Mouse (Mus musculus): ENCODE data around the gene Adora2a.
"Not testable (repeated sequence)": the region's sequence is repeated elsewhere in the genome, so short reads cannot be mapped to it uniquely, and the experiment has no call there.

Gene Adora2a

GRCm38 (mm10) chr10:75316872-75316907 is at the start of gene Adora2a:
Gene Adora2a, plus strand, starts transcription at chr10:75316877.
- DNase-seq (ENCODE audit: low read depth, low spot score), result no peak

DNA sequence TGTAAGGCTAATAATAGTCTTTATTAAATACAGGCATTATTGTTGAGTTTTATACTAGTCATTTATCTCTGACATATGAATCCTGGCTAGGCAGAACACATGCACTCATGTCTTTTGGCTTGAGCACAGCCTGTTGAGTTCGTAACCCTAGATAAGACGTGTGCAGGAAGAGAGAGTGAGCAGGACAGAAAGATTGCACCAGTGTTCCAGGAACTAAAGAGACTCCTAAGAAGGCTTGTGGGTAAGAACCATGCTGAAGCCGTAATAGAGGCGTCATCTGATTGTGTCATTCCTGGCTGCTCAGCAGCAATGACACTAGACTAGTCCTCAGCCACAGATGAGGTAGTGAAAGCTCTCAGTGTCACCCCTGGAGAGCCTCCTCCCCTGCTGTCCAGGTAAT is 43.7 kb upstream of the Adora2a start:
- no peak for DNase-seq (ENCODE audit: low read depth, low spot score)

DNA sequence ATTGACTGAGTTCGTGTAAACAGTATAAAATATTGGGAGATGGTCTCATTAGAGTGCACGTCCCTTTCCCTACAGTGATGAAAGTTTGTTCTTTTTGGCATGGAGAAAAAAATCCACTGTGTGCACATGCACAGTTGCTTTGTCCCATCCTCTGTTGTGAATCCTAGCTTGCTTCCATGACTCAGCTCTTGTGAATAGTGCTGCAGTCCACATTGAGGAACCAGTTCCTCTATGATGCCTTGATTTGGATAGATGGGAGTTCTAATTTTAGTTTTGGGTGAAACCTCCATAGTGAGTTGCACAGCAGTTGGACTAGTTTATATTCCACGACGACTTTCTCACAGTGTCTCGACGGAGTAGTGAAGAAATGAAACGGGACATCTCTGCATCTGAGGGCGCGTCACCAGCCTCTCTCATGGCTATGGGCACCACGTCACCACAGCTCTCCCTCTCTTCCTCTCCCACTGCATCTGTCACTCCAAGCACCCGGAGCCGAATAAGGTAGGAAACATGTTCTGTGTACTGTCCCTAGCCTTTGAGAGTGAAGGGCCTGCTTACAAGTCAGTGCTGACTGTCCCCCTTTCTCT is 40.2 kb upstream of the Adora2a start:
- DNase-seq (ENCODE audit: low read depth, low spot score), result no peak

DNA sequence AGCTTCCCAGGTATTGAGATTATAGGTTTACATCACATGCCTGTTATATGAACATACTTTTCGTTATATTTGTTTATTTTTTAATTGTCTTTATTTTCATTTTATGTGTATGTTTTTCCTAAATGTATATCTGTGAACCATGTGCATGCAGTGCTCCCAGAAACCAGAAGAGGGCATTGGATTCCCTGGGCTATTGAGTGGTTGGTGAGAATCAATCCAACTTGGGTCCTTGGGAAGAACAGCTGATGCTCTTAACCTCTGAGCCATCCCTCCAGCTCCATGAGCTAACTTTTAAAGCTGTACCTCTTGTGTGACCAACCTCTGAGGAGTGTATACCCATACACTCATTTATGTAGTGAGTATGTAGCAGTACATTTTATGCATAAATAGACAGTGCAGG is 39.2 kb upstream of the Adora2a start:
- DNase-seq (ENCODE audit: low read depth, low spot score), result peak; percentile 57

DNA sequence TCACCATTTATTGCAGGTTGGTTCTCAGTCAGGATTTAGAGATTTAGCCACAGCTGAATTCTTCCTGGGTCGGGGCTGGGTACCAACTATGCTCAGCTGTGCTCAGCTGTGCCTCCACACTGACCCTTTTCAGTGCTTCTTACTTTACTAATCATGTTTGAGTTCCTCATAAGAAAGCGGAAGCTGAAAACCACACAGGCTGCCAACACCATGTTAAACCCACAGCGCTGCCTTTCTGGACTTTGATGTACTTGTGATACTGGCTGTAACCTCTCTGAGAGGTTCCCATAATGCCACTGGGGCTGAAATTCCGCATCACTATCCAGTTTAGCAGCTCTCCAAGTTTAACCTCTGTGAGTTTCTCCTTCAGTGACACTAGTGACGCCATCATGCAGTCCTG is 34.0 kb upstream of the Adora2a start:
- DNase-seq (ENCODE audit: low read depth, low spot score), result no peak

DNA sequence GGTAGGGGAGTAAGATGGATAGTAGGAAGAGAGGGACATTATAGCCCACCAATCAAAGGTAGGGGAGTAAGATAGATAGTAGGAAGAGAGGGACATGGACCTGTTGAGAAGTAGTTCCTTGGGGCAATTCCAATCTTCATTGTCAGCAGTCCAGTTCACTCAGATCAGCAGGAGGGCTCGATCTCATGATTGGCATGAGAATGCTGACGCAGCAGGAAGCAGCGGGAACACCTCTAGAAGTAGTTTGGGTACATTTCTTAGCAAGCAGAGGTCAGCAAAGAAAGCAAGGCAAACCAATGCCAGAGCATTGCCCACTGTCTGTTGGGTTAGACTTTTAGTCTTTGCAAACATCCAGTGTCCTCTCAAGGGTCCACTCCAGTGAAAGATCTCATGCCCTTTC is 32.9 kb upstream of the Adora2a start:
- DNase-seq (ENCODE audit: low read depth, low spot score), result no peak

GRCm38 (mm10) chr10:75288579-75288978 is 28.1 kb upstream of the Adora2a start:
- no peak for DNase-seq (ENCODE audit: low read depth, low spot score)

- DNase-seq (ENCODE audit: low read depth, low spot score), result no peak
Measured at GRCm38 (mm10) chr10:75289392-75289791, 27.3 kb upstream of the Adora2a start.

- DNase-seq (ENCODE audit: low read depth, low spot score), result no peak
Measured at GRCm38 (mm10) chr10:75290650-75291049, 26.0 kb upstream of the Adora2a start.

- DNase-seq (ENCODE audit: low read depth, low spot score), result no peak
Measured at GRCm38 (mm10) chr10:75291338-75291737, 25.3 kb upstream of the Adora2a start.

GRCm38 (mm10) chr10:75292206-75292605 is 24.5 kb upstream of the Adora2a start:
- not testable (repeated sequence) for DNase-seq (ENCODE audit: low read depth, low spot score)

DNA sequence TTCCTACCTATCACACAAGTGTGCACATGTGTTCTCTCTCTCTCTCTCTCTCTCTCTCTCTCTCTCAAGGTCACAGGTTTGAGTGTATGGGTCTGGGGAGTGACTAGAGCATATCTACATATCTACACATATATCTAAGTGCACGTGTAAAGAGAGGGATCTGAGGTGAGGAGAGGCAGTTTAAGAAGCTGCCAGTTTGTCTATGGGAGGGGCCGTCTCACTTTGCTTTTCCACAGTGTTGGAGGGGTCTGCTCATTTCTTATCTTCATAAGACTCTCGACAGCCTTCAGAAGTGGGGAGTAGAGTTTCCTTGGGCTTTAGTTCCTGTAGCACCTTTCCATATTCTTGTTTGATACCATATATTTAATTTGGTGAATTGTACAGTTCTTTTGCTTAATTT is 23.4 kb upstream of the Adora2a start:
- DNase-seq (ENCODE audit: low read depth, low spot score), result no peak

DNA sequence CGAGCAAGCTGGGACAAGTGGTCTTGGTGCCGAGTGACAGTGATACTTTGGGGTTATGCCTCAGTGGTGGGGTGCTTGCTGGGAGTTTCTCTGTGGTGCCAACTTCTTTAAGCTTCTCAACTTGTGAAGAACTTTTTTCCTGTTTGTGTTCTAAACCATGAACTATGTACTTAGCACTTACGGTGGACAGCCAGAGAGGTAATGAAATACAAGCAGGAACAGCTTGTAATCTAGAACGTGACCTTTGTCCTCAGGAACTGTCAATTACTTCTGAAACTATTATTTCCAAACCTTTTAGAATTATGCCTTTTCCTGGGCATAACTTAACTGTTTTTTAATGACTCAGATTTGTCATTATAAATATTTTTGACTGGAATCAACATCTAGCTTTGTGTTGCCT is 22.3 kb upstream of the Adora2a start:
- DNase-seq (ENCODE audit: low read depth, low spot score), result no peak

DNA sequence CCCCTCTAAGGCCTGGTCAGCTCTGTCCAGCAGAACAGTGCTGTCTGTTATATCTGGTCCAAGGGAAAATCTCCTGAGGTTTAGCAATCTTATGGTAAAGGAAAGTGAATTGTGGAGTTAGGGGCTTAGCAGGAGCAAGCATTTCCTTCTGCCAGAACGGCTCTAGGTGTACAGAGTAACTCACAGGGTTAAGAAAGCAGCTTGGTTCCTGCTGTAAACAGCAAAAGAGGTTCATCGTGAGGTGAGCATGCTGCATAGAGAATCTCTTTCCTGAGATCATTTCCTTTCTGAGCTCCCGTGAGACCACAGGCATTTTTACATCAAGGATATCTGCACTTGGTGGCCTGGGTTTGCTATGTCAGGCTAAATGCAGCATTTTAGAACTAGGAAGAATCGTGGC is 21.8 kb upstream of the Adora2a start:
- DNase-seq (ENCODE audit: low read depth, low spot score), result no peak

GRCm38 (mm10) chr10:75298608-75299007 is 18.1 kb upstream of the Adora2a start:
- DNase-seq (ENCODE audit: low read depth, low spot score), result no peak

GRCm38 (mm10) chr10:75299785-75300418 is 16.8 kb upstream of the Adora2a start:
- peak; percentile 95 for DNase-seq (ENCODE audit: low read depth, low spot score)

DNA sequence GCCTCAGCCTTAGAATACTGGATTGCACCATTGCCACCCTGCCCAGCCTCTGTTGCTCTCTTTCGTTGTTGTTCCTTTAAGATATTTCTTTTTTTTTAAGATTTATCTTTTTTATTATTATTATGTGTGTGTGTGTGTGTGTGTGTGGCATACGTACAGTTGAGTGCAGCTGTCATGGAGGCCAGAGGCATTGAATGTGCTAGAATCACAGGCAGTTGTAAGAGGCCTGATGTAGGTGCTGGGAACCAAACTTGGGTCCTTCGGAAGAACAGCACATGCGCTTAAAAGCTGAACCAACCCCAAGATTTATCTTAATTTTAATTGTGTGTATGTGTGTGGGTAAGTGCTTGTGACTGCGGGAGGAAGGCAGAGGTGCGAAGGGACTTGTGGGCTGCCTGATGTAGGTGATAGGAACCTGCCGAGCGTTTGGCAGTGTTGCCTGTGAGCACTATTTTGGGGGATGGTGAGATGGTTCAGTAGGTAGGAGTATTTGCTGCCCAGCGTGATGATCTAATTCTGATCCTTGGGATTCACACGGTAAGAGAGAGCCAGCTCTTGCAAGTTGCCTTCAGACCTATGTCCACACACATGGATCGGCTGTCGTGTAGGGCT is 15.4 kb upstream of the Adora2a start:
- no peak for DNase-seq (ENCODE audit: low read depth, low spot score)

DNA sequence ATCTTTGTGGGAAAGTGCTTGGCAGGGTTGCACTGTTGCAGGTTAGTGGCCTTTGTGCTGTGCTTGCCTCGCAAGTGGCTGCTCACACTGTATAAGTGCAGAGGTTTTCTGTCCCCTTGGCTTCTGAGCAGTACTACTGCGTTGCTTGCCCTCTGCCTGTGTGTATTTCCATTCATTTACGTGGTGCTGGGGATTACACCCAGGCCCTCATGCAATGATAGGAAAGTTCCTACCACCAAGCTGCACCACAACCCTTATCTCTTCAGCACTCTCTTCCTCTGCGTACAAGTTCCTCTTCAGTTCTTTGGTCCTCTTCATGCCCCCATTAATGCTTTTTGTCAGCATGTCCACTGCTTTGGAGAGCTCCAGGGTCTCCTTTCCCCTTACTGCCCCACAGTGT is 14.7 kb upstream of the Adora2a start:
- no peak for DNase-seq (ENCODE audit: low read depth, low spot score)

DNA sequence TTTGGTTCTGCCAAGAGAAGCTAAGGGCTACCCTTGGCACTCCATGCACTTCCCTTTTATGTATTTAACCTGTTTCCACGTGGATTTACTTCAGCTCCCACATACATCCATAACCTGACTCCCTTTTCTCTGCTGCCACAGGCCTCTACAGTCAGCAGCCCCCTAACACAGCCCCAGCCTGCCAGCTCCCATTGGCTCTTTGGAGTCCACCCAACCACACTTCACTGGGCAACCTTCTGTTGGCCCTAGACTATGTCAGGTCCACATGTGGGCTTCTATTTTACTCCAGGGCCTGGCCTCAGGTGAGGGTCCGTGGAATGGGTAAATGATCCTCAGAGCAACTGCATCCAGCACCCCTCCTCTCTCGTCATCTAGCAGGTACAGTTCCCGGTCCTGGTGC is 14.1 kb upstream of the Adora2a start:
- no peak for DNase-seq (ENCODE audit: low read depth, low spot score)

DNA sequence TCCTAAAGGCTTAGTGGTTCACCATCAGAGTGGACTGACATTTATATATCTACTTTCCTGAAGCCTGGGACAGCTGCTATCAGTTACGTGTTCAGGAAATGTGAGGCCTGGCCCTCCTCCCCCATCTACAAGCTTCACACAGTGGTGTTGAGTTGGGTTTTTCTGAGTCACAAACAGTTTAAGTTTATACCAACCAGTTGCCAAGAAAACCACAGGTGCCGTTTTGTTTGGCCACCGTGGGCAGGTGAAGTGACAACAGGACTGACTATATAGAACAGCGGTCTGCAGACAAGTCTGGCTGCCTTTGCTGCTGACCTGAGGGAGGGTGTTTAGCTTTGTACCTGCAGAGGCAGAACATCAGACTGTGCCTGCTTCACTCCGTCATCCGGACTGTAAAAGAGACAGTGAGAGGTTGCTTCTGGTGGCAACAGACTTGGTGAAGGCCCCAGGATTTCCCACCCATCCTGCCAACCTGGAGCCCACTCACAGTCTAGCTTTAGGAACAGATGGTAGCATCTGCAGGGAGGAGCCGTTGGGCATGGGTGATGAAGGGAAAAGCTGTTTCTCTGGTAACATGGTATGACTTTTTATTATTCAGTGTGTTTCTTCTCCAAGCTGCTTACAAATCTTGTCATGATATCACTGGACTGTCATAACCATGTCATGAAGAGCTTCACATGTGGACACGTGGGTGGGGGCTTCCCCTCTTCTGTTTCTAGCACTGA is 13.2 kb upstream of the Adora2a start:
- no peak for DNase-seq (ENCODE audit: low read depth, low spot score)

DNA sequence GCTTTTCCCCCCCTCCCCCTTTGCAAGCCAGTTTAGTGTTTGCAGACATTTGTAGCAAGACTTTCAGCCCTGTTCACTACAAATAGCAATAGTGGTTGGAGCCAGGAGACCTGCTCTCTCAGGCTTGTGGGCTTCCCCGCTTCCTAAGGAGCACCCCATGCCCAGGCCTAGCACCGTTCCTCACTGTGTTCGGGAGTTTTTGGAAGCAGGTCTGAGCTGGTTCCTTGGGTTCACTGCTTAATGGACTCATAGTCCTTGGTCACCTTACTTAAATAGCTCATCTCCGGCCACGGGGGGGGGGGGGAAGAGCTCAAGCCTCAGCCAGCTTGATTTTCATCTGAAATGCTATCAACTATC is 12.7 kb upstream of the Adora2a start:
- DNase-seq (ENCODE audit: low read depth, low spot score), result no peak

GRCm38 (mm10) chr10:75304413-75304812 is 12.3 kb upstream of the Adora2a start:
- no peak for DNase-seq (ENCODE audit: low read depth, low spot score)

DNA sequence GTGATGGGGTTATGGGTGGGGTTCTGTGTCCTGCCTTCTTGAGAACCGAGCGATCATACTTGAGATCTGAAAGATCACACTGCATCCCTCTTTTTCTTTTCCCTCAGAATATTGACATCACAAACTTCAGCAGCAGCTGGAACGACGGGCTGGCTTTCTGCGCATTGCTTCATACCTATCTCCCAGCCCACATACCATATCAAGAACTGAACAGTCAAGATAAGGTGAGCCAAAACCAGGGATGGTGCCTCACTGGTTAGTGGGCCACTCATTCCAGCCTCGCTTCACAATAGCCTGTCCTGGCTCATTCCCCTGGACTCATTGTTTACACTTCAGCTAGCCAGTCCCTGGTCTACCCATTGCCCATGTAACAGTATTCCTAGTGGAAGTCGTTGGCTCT is 9.5 kb upstream of the Adora2a start:
- no peak for DNase-seq (ENCODE audit: low read depth, low spot score)

DNA sequence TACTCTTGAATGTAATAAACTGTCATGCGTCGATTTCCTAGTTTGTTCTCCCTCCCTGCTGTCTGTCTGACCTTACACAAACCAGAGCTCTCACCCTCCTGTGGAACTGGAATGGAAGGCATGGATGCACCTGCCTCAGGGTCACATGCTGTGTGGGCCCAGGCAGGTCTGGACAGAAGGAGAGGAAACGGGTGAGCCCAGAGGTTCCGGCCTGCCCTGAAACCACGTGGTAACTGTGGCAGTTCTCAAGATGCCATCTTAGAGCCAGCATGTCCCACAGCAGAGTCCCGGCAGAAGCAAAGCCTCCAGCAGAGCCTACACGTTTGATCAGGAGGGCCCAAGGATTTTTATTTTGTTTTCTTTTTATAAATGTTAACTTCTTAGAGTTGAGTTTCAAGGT is 4.3 kb upstream of the Adora2a start:
- DNase-seq (ENCODE audit: low read depth, low spot score), result no peak

Measured in 3T3-L1 (cell line).